Mouse (Mus musculus) cortical plate, adult 2 months (tissue): ENCODE measurements around the gene Mus81.

Experiments
- CTCF ChIP-seq: fragments of 200-500 bp; IDR thresholded peaks from 2 replicates; pipeline ENCODE4 v1.5.1; 2011; ENCODE audit warnings: mild to moderate bottlenecking, control low read depth, low read length; ENCODE audit not compliant: insufficient read depth; ENCODE audit errors: extremely low read depth
- POLR2A ChIP-seq: fragments of 200-500 bp; IDR thresholded peaks from 2 replicates; pipeline ENCODE4 v1.6.1; 2011; ENCODE audit warnings: mild to moderate bottlenecking, low read length, control low read depth; ENCODE audit not compliant: insufficient read depth; ENCODE audit errors: extremely low read depth

GRCm38 (mm10) chr19:5481398-5481797 lies 6.8 kb downstream of the Mus81 start:
- TF ChIP-seq POLR2A (0 out of 2 replicates have a peak, but pooled peaks have one; percentile 14), CTCF (no peak)
